Mouse (Mus musculus): ENCODE measurements around the gene Ccer2.

- no peak for TF ChIP-seq POLR2A (IDR thresholded peaks at IDR 0.05; ENCODE audit: control insufficient read depth, extremely low read depth, insufficient read depth, low read length, poor library complexity)
- no peak for TF ChIP-seq CTCF (IDR thresholded peaks at IDR 0.05; ENCODE audit: borderline replicate concordance, control insufficient read depth, extremely low read depth, insufficient read depth, low read length, poor library complexity)
Observed at GRCm38 (mm10) chr7:28801901-28802670, 46.1 kb downstream of the Ccer2 start.
